Mouse (Mus musculus) lung, postnatal 10 days (tissue): Measurements from ENCODE around the gene Sbf1.

Experiments
- DNase-seq: peaks from one replicate; pipeline ENCODE4 v3.0.0; 2021

Gene Sbf1

DNA sequence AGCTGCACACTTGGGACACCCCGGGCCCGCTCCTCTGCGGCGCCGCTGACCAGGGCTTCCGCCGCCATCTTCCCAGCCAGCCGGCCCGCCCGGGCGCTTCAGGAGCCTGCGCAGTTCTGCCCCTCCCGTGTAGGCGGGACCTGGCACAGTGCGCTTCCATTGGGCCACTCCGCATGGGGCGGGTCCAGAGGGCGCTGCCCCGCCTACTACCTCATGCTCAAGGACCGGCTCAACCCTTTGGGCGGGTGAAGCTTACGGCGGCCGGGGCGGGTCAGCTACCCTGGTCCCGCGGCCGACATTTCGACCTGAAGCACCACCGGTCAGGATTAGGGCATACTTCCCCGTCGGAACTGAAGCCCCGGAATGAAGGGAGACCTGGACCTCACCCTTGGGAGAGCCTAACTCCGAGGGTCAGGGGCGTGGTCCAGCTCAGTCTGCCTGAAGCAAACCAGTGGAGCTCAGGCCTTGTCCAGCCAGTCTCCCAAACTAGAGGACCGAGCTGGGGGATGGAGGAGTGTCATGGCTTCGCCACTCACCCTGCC, at the start of gene Sbf1:
Gene Sbf1 (minus strand): TSS at position 122 of the 542 bp plus-strand sequence.
- DNase-seq, result peak; percentile 100

DNA sequence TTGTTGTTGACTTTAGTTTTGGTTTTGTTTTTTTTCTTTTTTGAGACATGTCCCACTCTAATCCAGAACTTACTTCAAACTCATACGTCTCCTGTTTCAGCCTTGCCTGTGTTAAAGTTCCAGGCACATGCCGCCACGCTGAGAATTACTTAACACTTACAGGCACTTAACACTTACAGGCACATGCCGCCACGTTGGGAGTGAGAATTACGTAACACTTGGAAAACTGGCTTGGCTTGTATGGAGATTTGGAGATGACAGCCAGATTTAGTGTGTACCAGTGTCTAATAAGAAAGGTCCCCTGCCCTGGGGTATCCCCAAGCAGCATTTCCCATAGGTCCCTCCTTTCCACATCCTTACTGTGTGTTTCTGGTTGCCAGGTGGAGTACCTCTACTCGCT, 47.9 kb upstream of the Sbf1 start:
- no peak for DNase-seq

GRCm38 (mm10) chr15:89358784-89359183, 43.7 kb upstream of the Sbf1 start:
- no peak for DNase-seq

DNA sequence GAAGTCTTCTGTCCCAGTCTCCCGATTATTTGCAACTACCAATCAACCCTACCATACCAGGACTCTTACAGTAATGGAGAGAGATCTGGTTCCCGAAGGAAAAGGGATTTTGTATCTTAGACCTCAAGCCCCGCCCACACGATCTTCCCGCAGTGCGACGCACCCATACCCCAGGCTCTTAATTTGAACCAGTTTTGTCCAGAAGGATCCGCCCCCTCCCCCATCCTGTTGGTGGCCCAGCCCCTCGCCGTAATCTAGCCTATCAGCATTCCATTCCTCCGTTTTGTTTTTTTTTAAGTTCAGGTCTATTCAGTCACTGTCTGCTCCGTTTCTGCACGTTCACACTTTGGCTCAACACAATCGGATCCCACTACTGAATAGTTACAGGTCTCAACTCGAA, 41.3 kb upstream of the Sbf1 start:
- DNase-seq, result peak; percentile 89

- peak; percentile 97 for DNase-seq
Measured at GRCm38 (mm10) chr15:89355241-89356187, 40.4 kb upstream of the Sbf1 start, which contains the start of the genes Lmf2 and Ncaph2. Gene Lmf2, minus strand, starts transcription at chr15:89355659. Gene Ncaph2, plus strand, starts transcription at chr15:89355719.

DNA sequence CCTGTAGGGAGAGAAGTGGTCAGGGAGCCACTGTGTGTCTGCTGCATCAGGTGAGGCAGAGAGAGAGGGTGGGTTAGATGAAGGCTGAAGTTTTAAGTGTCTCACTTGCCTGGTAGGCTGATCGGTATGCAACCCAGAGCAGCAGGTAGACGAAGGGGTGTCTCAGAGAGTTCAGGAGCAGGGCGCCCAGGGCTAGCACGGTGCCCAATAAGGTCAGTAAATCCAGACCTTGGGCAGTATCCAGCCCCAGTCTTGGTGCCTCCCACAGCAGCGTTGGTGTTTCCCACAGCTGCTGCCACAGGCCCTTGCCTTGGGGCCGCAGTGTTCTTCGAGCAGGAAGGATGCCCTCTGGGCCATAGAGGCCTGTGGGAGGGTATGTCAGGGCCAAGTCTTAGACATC, 39.3 kb upstream of the Sbf1 start:
- DNase-seq, result no peak

DNA sequence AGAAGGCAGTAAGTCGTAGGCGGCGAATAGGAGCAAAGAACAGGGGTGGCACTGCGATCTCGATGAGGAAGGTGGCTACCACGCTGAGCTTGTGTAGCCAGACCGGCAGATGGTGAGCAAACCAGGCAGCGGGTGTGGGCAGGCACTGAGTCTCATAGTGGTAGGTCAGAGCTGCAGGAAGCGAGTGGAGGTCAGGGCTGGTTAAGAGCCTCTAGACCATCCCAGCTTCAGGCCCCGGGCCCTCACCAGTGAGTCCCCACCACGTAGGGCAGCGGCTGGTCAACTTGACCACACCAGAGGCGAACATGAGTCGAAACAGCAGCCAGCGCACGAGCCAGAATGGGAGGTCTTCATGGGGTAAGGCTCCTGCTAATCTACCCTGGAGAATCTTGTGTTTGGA, 38.7 kb upstream of the Sbf1 start:
- DNase-seq, result no peak

DNA sequence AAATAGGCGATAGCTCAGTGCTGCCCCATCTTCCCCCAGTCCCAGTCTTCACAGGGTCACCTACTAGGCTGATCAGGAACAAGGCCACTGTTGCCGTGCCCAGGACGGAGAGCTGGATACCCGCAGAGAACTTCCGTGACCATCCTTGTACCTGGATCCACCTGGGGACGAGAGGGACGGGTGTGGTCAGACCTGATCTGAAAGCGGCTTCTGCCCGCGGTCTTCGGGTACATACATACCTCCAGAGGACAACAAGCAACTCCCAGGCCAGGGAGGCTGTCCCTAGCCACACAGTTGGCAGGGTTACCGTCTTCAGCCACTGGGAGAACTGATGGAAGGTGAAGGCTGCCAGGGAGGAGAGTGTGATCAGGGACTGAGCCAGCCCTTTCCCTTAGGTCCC, 37.7 kb upstream of the Sbf1 start:
- DNase-seq, result no peak

- no peak for DNase-seq
Measured at GRCm38 (mm10) chr15:89352054-89352453, 36.9 kb upstream of the Sbf1 start.

DNA sequence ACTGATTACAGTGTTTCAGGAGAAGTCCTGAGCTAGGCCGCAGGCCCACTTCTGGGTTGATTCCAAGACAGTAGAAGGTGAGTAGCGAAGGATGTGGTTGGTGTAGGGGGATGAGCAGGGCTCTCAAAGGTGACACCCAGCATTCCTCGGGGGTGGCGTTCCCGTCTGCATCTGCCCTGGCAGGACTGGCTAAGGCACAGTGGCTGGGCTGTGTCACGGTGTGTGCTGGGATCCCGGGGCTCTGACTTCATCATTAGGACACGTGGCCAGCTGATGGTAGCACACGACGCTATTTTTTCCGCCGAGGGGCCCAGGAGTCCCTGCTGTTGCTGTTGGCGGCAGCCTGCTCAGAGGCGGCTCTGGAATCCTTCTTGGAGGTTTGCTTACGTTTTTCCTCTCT, 36.2 kb upstream of the Sbf1 start:
- no peak for DNase-seq

DNA sequence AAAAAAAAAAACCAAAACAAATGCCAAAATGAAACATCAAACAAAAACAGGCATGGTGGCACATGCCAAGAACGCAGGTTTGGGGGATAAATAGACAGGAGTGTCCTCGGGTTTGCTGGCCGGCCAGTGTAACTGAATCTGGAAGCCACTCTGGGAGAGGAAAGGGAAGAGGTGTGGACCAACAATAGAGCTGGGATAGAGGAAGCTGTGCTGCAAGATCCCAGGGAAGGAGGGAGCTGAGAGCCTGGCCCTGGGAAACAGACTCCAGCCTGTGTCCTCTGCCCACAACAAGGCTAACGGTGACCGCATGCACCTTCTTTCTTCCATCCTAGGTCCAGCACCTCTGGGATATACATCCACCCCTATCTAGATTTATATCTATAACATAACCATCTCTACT, 35.3 kb upstream of the Sbf1 start:
- peak; percentile 41 for DNase-seq

- no peak for DNase-seq
Measured at GRCm38 (mm10) chr15:89343325-89343724, 28.2 kb upstream of the Sbf1 start.

- no peak for DNase-seq
Measured at GRCm38 (mm10) chr15:89341678-89342077, 26.6 kb upstream of the Sbf1 start.

GRCm38 (mm10) chr15:89340136-89340535, 25.0 kb upstream of the Sbf1 start:
- DNase-seq, result no peak

DNA sequence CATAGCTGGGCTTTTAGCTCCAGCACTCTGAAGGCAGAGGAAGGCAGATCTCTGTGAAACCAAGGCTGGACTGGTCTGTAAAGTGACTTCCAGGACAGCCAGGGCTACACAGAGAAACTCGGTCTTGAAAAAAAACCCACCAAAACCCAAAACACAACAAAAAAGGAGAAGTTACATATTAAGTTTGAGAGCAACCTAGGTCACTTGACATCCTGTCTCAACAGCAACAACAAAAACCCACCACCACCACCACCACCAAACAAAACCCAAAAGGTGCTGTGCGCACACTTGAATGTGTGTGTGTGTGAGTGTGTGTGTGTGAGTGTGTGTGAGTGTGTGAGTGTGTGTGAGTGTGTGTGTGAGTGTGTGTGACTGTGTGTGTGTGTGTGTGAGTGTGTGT, 24.6 kb upstream of the Sbf1 start:
- DNase-seq, result no peak

DNA sequence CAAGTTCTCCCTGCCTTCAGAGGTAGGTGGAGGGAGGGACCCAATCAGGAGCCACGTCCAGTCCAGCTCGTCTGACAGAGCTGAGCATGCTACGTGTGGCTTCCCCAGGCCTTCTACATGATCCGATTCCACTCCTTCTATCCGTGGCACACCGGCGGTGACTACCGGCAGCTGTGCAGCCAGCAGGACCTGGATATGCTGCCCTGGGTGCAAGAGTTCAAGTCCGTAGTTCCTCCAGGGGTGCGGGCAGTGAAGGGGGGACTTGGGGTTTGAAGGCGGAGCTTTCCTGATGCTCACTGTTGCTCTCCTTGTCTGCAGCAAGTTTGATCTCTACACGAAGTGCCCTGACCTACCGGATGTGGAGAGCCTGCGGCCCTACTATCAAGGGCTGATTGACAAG, 21.3 kb upstream of the Sbf1 start:
- DNase-seq, result no peak

DNA sequence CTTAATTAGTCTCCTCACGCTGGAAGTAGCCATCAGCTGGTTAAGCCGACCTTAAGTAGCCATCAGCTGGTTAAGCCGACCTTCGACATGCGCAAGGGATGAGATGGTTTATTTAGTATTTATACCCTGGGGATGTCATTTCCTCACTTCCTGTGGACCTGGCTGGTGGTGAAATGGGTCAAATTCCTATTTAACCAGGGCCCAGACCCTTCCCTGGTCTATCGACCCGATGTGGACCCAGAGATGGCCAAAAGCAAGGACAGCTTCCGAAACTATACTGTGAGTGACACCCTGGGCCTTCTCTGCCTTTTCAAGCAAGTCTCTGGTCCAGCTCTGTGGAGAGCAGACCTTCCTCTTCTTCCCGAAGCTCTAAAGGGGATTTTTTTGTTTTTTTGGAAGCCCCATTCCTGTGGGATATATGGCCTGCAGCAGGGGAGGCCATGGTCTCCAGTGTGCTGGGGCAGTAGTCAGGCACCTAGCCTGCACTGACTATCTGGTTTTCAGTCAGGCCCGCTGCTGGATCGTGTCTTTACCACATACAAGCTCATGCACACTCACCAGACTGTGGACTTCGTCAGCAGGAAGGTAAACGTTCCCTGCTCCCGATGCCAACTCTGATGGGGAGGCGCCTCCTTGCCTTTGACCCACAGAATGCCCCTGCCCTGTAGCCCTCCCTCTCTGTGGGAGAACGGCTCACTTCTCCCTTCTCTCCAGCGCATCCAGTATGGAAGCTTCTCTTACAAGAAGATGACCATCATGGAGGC, 19.8 kb upstream of the Sbf1 start:
- no peak for DNase-seq

DNA sequence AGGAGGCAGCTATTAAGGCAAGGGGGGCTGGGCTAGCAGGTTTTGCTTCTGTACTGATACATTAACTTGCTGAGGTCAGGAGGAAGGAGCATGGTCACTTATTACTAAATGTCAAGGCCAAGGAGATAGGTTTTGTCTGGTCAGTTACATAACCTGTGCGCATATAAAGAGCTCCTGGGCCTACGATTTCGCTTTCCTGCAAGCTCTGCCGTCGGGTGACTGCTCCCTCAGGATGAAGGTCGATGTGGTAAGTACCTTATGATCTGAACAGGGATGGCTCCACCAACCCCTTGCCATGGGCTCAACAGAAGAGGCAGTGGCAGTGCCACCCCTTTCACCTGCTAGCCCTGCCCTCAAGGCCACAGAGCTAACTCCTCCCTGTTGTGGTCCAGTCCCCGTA, 19.2 kb upstream of the Sbf1 start, which contains the start of gene Miox:
Gene Miox (plus strand): TSS at position 128 of the 400 bp plus-strand sequence.
- no peak for DNase-seq

GRCm38 (mm10) chr15:89326441-89326840, 11.3 kb upstream of the Sbf1 start:
- DNase-seq, result no peak

- no peak for DNase-seq
Measured at GRCm38 (mm10) chr15:89323656-89324055, 8.5 kb upstream of the Sbf1 start.

- DNase-seq, result no peak
Measured at GRCm38 (mm10) chr15:89322670-89323522, 7.8 kb upstream of the Sbf1 start, which contains the start of gene Adm2. Gene Adm2, plus strand, starts transcription at chr15:89322720.

DNA sequence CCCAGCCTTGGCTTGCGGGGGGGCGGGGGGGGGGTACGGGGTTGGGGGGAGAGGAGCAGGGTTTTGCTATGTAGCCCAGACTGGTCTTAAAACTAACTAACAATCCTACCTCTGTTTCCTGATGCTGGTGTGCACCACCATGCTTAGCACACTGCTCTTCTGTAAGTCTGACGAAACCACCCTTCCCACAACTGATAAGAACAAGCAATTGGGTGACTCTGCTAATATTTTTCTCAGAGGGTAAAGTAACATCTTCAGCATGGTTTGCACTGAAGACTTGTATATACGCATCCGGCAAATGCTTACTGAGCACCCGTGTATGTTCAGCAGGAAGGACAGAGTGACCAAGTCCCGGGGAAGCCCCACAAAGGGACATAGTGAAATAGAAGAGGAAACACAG, 6.2 kb upstream of the Sbf1 start:
- no peak for DNase-seq
